Mouse (Mus musculus) heart, embryonic 10.5 days (tissue): ENCODE data around the gene Gm17631. TPM values are rescaled to one million over a fixed set of nuclear protein-coding genes. Genes with fewer than 3 reads are reported as not detected.
"Not testable (repeated sequence)": the region's sequence is repeated elsewhere in the genome, so short reads cannot be mapped to it uniquely, and the experiment has no call there.

Source experiments
- DNase-seq: peaks from one replicate; pipeline ENCODE4 v3.0.0-alpha.2; 2017; ENCODE audit warnings: low spot score
- H3K27ac ChIP-seq: fragments of 300-500 bp; sonication (generic); 2 replicates; pipeline ENCODE4 v1.5.1; 2016; ENCODE audit warnings: mild to moderate bottlenecking
- H3K27me3 ChIP-seq: fragments of 300-500 bp; sonication (generic); 2 replicates; pipeline ENCODE4 v1.6.1; 2016; ENCODE audit warnings: mild to moderate bottlenecking; ENCODE audit not compliant: poor library complexity, insufficient read depth, severe bottlenecking
- H3K36me3 ChIP-seq: fragments of 300-500 bp; sonication (generic); 2 replicates; pipeline ENCODE4 v1.6.1; 2016; ENCODE audit warnings: mild to moderate bottlenecking, moderate library complexity
- H3K4me1 ChIP-seq: fragments of 300-500 bp; sonication (generic); 2 replicates; pipeline ENCODE4 v1.6.1; 2016; ENCODE audit warnings: mild to moderate bottlenecking
- H3K4me3 ChIP-seq: fragments of 300-500 bp; sonication (generic); 2 replicates; pipeline ENCODE4 v1.5.1; 2016; ENCODE audit warnings: mild to moderate bottlenecking, moderate library complexity
- H3K9me3 ChIP-seq: fragments of 300-500 bp; sonication (generic); 2 replicates; pipeline ENCODE4 v1.6.1; 2016; ENCODE audit warnings: mild to moderate bottlenecking, moderate library complexity
- WGBS: fragments of 180-500 bp; shearing (Covaris S2); methylation state at CpG from one replicate; pipeline ENCODE4 v1.1.7; 2016; 5-methylcytosine and 5-hydroxymethylcytosine counted together
- polyA plus RNA-seq: library from polyadenylated mRNA; unstranded; fragments of >200 nt; fragmentation: Nextera tagmentation; extraction: Ambion mirVana; gene quantifications from 2 replicates; pipeline ENCODE4 v1.2.1, GENCODE M21; 2016

The Gm17631 gene
- not detected in 2 replicates for polyA plus RNA-seq

GRCm38 (mm10) chr6:129862349-129862748, at the start of gene Gm17631:
TSS of gene Gm17631 (plus strand) at chr6:129862649.
- DNase-seq, result not testable (repeated sequence)
- WGBS, result no CpG with 5 or more reads among the region's 3 CpGs

GRCm38 (mm10) chr6:129817731-129818130, 44.7 kb upstream of the Gm17631 start:
- no peaks in the 10 kb centered on the region; the same call in 1 of the 2 replicates for H3K9me3 ChIP-seq
- no peaks in the 10 kb centered on the region for H3K36me3 ChIP-seq
- 60% methylated on average over 3 of the region's 3 CpGs for WGBS
- no peaks in the 10 kb centered on the region for H3K4me1 ChIP-seq
- H3K27me3 ChIP-seq, result no peaks in the 10 kb centered on the region
- H3K27ac ChIP-seq, result no peak overlapping the region
- no peak for DNase-seq
- H3K4me3 ChIP-seq, result no peak overlapping the region

More at GRCm38 (mm10) chr6:129862349-129862748, at the start of gene Gm17631:
- H3K27me3 ChIP-seq, H3K4me3 ChIP-seq, H3K4me1 ChIP-seq, H3K27ac ChIP-seq, H3K9me3 ChIP-seq, H3K36me3 ChIP-seq: not testable (repeated sequence)

- no peaks in the 10 kb centered on the region for H3K36me3 ChIP-seq
- DNase-seq, result no peak
- WGBS, result 94% methylated on average over 1 of the region's 1 CpGs
Observed at GRCm38 (mm10) chr6:129824004-129824403, 38.4 kb upstream of the Gm17631 start.

GRCm38 (mm10) chr6:129825559-129825958, 36.9 kb upstream of the Gm17631 start:
- no peaks in the 10 kb centered on the region for H3K4me1 ChIP-seq
- no peaks in the 10 kb centered on the region for H3K27me3 ChIP-seq
- peaks cover 3% of the 10 kb centered on the region; the same call in 1 of the 2 replicates for H3K9me3 ChIP-seq
- no peaks in the 10 kb centered on the region for H3K36me3 ChIP-seq
- no peak overlapping the region for H3K27ac ChIP-seq
- 86% methylated on average over 1 of the region's 1 CpGs for WGBS
- no peak overlapping the region for H3K4me3 ChIP-seq
- DNase-seq, result no peak

More at GRCm38 (mm10) chr6:129824004-129824403, 38.4 kb upstream of the Gm17631 start:
- H3K9me3 ChIP-seq, result peaks cover 3% of the 10 kb centered on the region; the same call in 1 of the 2 replicates
- H3K4me1 ChIP-seq, result no peaks in the 10 kb centered on the region
- no peak overlapping the region for H3K4me3 ChIP-seq
- no peak overlapping the region for H3K27ac ChIP-seq
- H3K27me3 ChIP-seq, result no peaks in the 10 kb centered on the region

- H3K27me3 ChIP-seq, result no peaks in the 10 kb centered on the region
- 51% methylated on average over 1 of the region's 1 CpGs for WGBS
Observed at GRCm38 (mm10) chr6:129876549-129876948, 14.1 kb downstream of the Gm17631 start, which contains the start of gene Klra17. TSS of gene Klra17 (minus strand) at chr6:129876672.

GRCm38 (mm10) chr6:129882525-129882924, 20.1 kb downstream of the Gm17631 start:
- no peaks in the 10 kb centered on the region for H3K36me3 ChIP-seq
- H3K4me3 ChIP-seq, result no peak overlapping the region
- H3K9me3 ChIP-seq, result peaks cover 3% of the 10 kb centered on the region; the same call in 1 of the 2 replicates
- no peaks in the 10 kb centered on the region for H3K27me3 ChIP-seq
- H3K4me1 ChIP-seq, result no peaks in the 10 kb centered on the region
- H3K27ac ChIP-seq, result no peak overlapping the region
- 65% methylated on average over 2 of the region's 2 CpGs for WGBS
- DNase-seq, result no peak

More at GRCm38 (mm10) chr6:129876549-129876948, 14.1 kb downstream of the Gm17631 start, which contains the start of gene Klra17:
- H3K4me1 ChIP-seq, result no peaks in the 10 kb centered on the region
- no peak within 1 kb of the TSS for H3K27ac ChIP-seq
- DNase-seq, result no peak
- H3K9me3 ChIP-seq, result 0 out of 2 replicates have a peak, but pooled peaks cover 3% of the 10 kb centered on the region
- no peak within 1 kb of the TSS for H3K4me3 ChIP-seq
- no peaks in the 10 kb centered on the region for H3K36me3 ChIP-seq

Other genes starting within 250 kb of the Gm17631 start
- 0.04 and 0.09 TPM in 2 replicates for gene Klrk1, start 238.8 kb upstream of the Gm17631 start, polyA plus RNA-seq
- gene Klrc3, start 219.3 kb upstream of the Gm17631 start, polyA plus RNA-seq, result not detected in 2 replicates
- not detected in 2 replicates for gene Klrc2, start 202.0 kb upstream of the Gm17631 start, polyA plus RNA-seq
- not detected in 2 replicates for gene Klrc1, start 183.7 kb upstream of the Gm17631 start, polyA plus RNA-seq
- not detected in 2 replicates for gene Klri1, start 145.5 kb upstream of the Gm17631 start, polyA plus RNA-seq
- not detected in 2 replicates for gene Klri2, start 122.2 kb upstream of the Gm17631 start, polyA plus RNA-seq
- gene Gm156, start 78.4 kb upstream of the Gm17631 start, polyA plus RNA-seq, result not detected in 2 replicates
- gene Klra17, start 14.0 kb downstream of the Gm17631 start, polyA plus RNA-seq, result not detected in 2 replicates
- not detected in 2 replicates for gene Klra5, start 55.0 kb downstream of the Gm17631 start, polyA plus RNA-seq
- gene Klra6, start 164.3 kb downstream of the Gm17631 start, polyA plus RNA-seq, result not detected in 2 replicates
- not detected in 2 replicates for gene Klra4, start 204.6 kb downstream of the Gm17631 start, polyA plus RNA-seq